Mouse (Mus musculus) testis, adult 2 months (tissue): ENCODE measurements at regions not wholly inside any gene's neighbourhood (a gene's known extent, or its start where the extent isn't known, plus 50 kb on each side); places are given as distances from the start of the nearest gene placed in this dataset.

ENCODE experiments used
- CTCF ChIP-seq: fragments of 200-500 bp; IDR thresholded peaks from 2 replicates; pipeline ENCODE4 v1.5.1; 2012; ENCODE audit warnings: low read depth, mild to moderate bottlenecking, inconsistent platforms, low read length, moderate library complexity; ENCODE audit not compliant: control insufficient read depth, insufficient read depth, insufficient replicate concordance
- POLR2A ChIP-seq: fragments of 200-500 bp; IDR thresholded peaks from 2 replicates; pipeline ENCODE4 v1.6.1; 2012; ENCODE audit warnings: low read depth, mild to moderate bottlenecking, inconsistent platforms, low read length, moderate library complexity; ENCODE audit not compliant: control insufficient read depth

DNA sequence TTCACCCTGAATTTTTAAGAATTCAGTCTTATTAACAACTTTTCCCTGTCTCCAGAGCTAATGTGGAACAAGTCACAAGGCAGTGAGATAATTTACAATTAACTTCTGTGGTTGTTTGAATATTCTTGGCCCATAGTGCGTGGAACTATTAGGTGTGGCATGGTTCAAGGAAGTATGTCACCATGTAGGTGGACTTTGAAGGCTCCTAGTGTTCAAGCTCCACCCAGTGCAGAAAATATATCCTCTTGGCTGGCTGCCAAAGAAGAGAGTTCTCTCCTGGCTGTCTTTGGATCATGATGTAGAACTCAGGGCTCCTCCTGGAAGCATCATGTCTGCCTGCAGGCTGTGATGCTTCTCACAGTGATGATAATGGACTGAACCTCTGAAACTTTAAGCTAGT lies 268.9 kb upstream of the Rarb start:
- TF ChIP-seq POLR2A (no peak), CTCF (no peak)
